ENCODE assay signal across 10 mouse cellular contexts in the genomic region with DNA sequence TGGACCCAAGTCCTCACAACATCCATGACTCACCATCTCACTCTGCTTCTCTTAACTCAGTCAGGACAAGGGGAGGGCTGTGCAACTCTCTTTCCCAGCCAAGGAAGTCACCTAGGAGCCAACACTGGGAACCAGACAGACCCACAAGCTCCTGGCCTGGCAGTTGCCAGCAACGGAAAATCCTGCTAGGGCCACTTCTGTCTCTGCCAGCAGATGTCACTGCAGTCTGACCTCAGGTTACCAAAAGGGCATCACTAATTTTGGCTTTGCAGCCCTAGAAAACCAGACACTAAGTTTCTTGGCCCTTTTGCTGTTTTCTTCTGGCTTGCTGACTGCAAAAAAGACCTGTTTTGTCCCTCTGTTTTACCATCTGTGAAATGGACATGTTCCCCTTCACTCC.
DNase-seq lines count a peak whose midpoint lies in the region; ATAC-seq and TF ChIP-seq lines count a peak whose summit lies in the region.
"Had no signal": no experiment of that assay in that cellular context is flagged by ENCODE, and none has a peak within 500 bp of the region (broad histone marks: within the 10 kb centered on the region; RNA-seq: fewer than 3 reads in every experiment).

No protein-coding gene starts in this region.

- H3K27me3 ChIP-seq in midbrain, embryonic 14.5 days (ENCODE audit: control insufficient read depth, insufficient read depth, low read length): no peaks in the 10 kb centered on the region
- no peaks in the 10 kb centered on the region for H3K27me3 ChIP-seq in midbrain, embryonic 16.5 days (ENCODE audit: control insufficient read depth, insufficient read depth, low read depth, low read length)
- peaks cover 96% of the 10 kb centered on the region for H3K27me3 ChIP-seq in limb, embryonic 10.5 days (ENCODE audit: low read depth, poor library complexity, severe bottlenecking)
- H3K27me3 ChIP-seq: liver, embryonic 13.5 days had no signal

- TF ChIP-seq CTCF in cortical plate, adult 2 months (IDR thresholded peaks at IDR 0.05; ENCODE audit: extremely low read depth, insufficient read depth, low read length): peak; percentile 23; the same call in 1 of the 2 replicates

- no peaks in the 10 kb centered on the region for H3K36me3 ChIP-seq in midbrain, embryonic 14.5 days (ENCODE audit: control insufficient read depth, insufficient read depth, low read length)
- H3K36me3 ChIP-seq in midbrain, embryonic 16.5 days (ENCODE audit: control insufficient read depth, insufficient read depth, low read length): no peaks in the 10 kb centered on the region
- H3K36me3 ChIP-seq in limb, embryonic 10.5 days: no peaks in the 10 kb centered on the region
- H3K36me3 ChIP-seq: liver, embryonic 13.5 days had no signal

- no peak for ATAC-seq in CD4-positive, CD25-positive, alpha-beta regulatory T cell, adult 4 months
- ATAC-seq in midbrain, embryonic 14.5 days (ENCODE audit: low FRiP score, low TSS enrichment): no peak
- ATAC-seq in midbrain, embryonic 16.5 days: no peak

- H3K27ac ChIP-seq in midbrain, embryonic 14.5 days (replicated peaks; ENCODE audit: low read depth, low read length): no peak overlapping the region
- H3K27ac ChIP-seq in midbrain, embryonic 16.5 days (ENCODE audit: low read length): no peak overlapping the region
- no peak overlapping the region for H3K27ac ChIP-seq in cortical plate, adult 2 months (ENCODE audit: insufficient read depth, low read length)
- H3K27ac ChIP-seq in limb, embryonic 10.5 days: no peak overlapping the region
- H3K27ac ChIP-seq: liver, embryonic 13.5 days had no signal

- no peak for TF ChIP-seq POLR2A in cortical plate, adult 2 months (IDR thresholded peaks at IDR 0.05; ENCODE audit: extremely low read depth, insufficient read depth, low read length)

- 27% methylated on average over 1 of the region's 1 CpGs for WGBS in midbrain, embryonic 14.5 days
- 7% methylated on average over 1 of the region's 1 CpGs for WGBS in midbrain, embryonic 16.5 days
- WGBS in limb, embryonic 10.5 days: 6% methylated on average over 1 of the region's 1 CpGs

- 0 out of 2 replicates have a peak, but pooled peaks cover 3% of the 10 kb centered on the region for H3K4me1 ChIP-seq in midbrain, embryonic 14.5 days (ENCODE audit: control insufficient read depth, insufficient read depth, low read length)
- H3K4me1 ChIP-seq in midbrain, embryonic 16.5 days (ENCODE audit: control insufficient read depth, insufficient read depth, low read length): peaks cover 11% of the 10 kb centered on the region; the same call in 1 of the 2 replicates
- peaks cover 2% of the 10 kb centered on the region for H3K4me1 ChIP-seq in cortical plate, adult 2 months (ENCODE audit: control insufficient read depth, insufficient read depth, low read length)
- H3K4me1 ChIP-seq in limb, embryonic 10.5 days: peaks cover 16% of the 10 kb centered on the region

- DNase-seq in CD4-positive, CD25-positive, alpha-beta regulatory T cell, adult 2 months (ENCODE audit: low read depth, low spot score): peak; percentile 71
- DNase-seq in midbrain, embryonic 14.5 days: peak; percentile 48
- DNase-seq in limb, embryonic 10.5 days (ENCODE audit: low spot score): peak; percentile 31
- DNase-seq in thymus, postnatal 14 days: peak; percentile 52
- DNase-seq in frontal cortex, postnatal 10 days (ENCODE audit: low spot score in 2 of 2): no peak
- DNase-seq: liver, embryonic 13.5 days had no signal

- H3K4me3 ChIP-seq in midbrain, embryonic 14.5 days (replicated peaks; ENCODE audit: low read depth, low read length): no peak overlapping the region
- H3K4me3 ChIP-seq in midbrain, embryonic 16.5 days (ENCODE audit: low read depth, low read length): no peak overlapping the region
- no peak overlapping the region for H3K4me3 ChIP-seq in cortical plate, adult 2 months (ENCODE audit: insufficient read depth, low read length)
- H3K4me3 ChIP-seq in limb, embryonic 10.5 days: no peak overlapping the region
- H3K4me3 ChIP-seq: erythroblast, embryonic 14.5 days; liver, embryonic 13.5 days had no signal

- no peaks in the 10 kb centered on the region for H3K9me3 ChIP-seq in midbrain, embryonic 14.5 days (ENCODE audit: control insufficient read depth, low read length)
- no peaks in the 10 kb centered on the region for H3K9me3 ChIP-seq in midbrain, embryonic 16.5 days (replicated peaks; ENCODE audit: control insufficient read depth, low read length, poor library complexity, severe bottlenecking)
- H3K9me3 ChIP-seq in limb, embryonic 10.5 days (replicated peaks): no peaks in the 10 kb centered on the region
- H3K9me3 ChIP-seq: liver, embryonic 13.5 days had no signal

- no peak overlapping the region for H3K9ac ChIP-seq in midbrain, embryonic 14.5 days (replicated peaks; ENCODE audit: low read length)
- H3K9ac ChIP-seq in midbrain, embryonic 16.5 days (ENCODE audit: low read depth, low read length): no peak overlapping the region
- H3K9ac ChIP-seq: liver, embryonic 13.5 days had no signal

- H3K4me2 ChIP-seq in midbrain, embryonic 14.5 days (ENCODE audit: low read length): no peak overlapping the region
- no peak overlapping the region for H3K4me2 ChIP-seq in midbrain, embryonic 16.5 days (ENCODE audit: low read length)
- H3K4me2 ChIP-seq: liver, embryonic 13.5 days had no signal

Comparison
In these comparisons a context has a peak if more than half of its experiments do, and no peak if none do; other contexts are left out.
1. DNase-seq: peak in CD4-positive, CD25-positive, alpha-beta regulatory T cell, adult 2 months (single experiment), midbrain, embryonic 14.5 days (single experiment), limb, embryonic 10.5 days (single experiment) and thymus, postnatal 14 days (single experiment); none in frontal cortex, postnatal 10 days (0 of 2).